Mouse (Mus musculus): Measurements from ENCODE around the gene Wnk4.

DNA sequence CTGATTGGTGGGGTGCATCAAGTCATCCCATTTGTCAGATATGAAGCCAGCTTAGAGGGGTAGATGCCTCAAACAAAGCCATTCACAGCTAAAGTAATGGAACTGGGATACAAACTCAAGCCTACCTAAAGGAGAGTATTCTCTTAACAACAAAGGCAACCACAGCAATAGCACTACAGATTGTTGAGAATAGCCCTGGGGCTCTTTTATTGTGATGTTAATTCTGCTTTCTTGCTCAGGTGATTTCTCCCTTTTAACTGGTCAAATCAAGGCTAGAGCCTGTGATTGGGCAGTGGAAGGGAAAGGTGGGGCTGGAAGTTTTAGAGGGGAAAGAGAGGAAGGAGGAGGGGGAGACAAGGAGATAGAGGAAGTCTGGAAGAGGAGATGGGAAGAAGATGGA, 26.2 kb upstream of the Wnk4 start:
- TF ChIP-seq CTCF (IDR thresholded peaks at IDR 0.05; ENCODE audit: insufficient read depth, low read length) (no peak), POLR2A (IDR thresholded peaks at IDR 0.05; ENCODE audit: borderline replicate concordance, extremely low read depth, low read depth, low read length) (no peak)

Data from lung, adult 2 months (tissue).